Mouse (Mus musculus): ENCODE data around the gene Csnk1g1.
A peak's percentile ranks its signal among the peaks of the same experiment; 100 is the strongest.

Gene Csnk1g1

DNA sequence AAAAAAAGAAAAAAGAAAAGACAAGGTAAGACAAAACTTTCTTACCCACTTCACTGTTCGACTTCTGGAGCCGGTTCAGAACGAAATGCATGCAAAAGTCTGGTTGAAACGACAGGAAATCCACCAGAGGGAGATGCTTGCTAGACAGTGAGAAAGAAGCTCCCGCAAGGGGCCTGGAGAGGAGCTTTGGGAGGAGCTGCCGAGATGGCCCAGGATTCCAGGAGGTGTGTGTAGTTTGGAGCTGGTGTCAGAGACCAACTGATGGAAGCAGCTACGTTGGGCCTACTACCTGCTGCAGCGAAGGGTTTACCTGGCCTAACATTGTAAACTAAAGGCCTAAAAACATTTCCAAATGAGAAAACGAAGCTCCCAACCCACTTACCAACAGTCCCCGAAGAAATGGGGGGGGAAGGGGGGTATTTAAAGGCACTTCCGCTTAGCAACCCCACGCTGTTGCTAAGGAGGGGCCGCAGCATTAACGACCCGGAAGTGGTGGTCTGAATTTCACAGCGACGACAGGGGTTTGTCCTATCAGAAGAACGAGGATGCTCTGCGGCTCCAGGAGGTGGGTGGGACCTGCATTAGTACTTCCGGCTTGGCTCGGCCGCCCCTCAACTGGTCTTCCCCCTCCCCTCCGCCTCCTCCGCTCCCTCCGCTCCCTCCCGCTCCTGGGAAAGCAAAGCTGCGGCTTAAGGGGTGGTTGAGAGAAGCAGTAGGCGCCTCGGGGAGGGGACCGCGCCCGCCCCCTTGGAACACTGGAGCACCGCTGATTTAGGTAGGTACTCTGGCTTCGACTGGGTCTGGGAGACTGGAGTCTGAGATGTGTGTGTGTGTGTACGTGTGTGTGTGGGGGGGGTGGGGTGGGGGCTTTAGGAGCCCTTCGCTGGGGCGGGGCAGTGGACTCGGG, at the start of gene Csnk1g1, which contains the start of gene Trip4:
Gene Csnk1g1 (plus strand): TSS at position 531 of the 907 bp plus-strand sequence.
Gene Trip4 (minus strand): TSS at position 401 of the 907 bp plus-strand sequence.
- peak; percentile 94 for DNase-seq

GRCm38 (mm10) chr9:65859656-65860055, 49.1 kb upstream of the Csnk1g1 start:
- DNase-seq, result no peak

DNA sequence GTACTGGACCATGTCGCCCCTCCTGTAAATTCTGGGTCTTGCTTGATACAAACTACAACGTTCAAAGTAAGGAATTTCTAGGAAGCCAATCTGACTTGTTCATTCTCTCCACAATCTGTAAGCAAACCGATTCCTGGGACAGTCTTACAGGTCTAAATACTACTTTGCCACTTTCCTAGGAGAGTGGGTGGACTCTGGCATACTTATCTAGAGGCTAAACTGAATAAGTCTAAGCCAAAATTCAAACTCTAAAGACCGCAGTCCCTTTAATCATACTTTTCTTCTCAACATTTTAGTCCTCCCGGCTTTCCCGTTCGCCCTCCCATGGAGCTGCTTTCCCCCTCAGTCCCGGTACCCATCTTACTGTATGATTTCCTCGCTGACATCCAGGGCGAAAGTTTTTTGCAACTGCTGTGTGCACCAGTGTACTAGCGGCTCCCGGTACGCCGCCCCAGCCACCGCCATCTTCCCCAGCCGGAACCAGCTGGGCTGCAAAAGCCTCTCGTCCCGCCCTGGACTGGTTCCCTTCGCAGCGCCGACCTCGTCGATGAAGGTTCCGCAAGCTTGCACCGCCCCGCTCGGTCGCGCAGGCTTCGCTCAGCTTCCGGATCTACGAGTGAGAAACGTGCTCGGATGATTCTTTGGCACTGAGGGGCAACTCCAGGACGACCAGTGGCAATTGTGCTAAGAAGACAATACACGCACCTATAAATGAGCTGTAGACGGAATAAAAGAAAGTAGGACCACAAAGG, 24.0 kb upstream of the Csnk1g1 start:
- peak; percentile 92 for DNase-seq

GRCm38 (mm10) chr9:65890143-65890628, 18.5 kb upstream of the Csnk1g1 start, which contains the start of gene Pclaf:
TSS of gene Pclaf (plus strand) at chr9:65890237.
- DNase-seq, result peak; percentile 66

DNA sequence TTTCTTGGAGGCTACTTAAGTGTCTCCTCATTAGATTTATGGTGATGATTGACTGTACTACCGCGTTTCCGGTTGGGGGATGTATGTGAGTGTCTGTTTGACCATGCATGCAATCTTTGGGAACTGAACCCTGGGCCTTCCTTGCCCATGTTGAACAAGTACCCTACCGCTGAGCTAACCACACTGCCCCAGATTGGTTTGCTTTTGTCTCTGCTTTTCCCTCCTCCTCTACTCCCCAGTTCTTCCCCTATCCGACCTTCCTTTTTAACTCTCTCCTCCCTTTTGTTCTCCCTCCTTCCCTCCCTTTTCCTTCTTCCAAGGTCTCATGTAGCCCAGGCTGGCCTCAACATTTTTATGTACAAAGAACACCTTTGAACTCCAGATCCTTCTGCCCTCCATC, 17.6 kb upstream of the Csnk1g1 start:
- no peak for DNase-seq

DNA sequence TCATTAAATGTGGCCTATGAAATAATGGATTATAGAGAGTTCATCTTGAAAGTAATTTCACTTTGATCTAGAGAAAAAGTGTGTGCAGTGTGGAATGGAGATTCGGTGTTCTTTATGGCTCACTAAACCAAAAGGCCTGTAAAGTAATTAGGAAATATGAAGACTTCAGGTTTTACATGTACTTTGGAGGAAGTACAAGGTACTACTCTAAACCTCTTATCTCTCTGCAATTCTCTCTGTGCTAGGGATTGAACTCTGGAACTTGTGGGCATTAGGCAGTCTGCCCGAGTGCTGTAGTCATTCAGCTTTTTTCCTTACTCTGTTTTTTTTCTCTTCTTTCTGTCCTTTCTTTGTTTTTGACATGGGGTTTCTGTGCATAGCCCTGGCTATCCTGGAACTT, 11.7 kb upstream of the Csnk1g1 start:
- no peak for DNase-seq

DNA sequence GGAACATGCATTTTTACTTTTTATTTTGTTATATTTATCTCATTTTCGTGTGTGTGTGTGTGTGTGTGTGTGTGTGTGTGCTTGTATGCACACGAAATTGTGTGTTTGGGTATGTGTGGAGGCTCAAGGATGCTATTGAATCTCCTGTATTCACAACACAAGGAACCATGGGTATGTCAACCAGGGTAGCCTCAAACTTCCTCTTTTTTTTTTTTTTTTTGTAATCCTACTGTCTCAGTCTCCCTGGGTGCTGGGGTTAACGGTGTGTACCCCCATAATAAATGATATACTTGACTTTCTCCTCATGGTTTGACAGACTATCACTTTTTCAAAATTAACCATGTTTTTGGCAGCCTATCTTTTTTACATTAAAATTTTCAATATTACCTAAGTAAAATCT, 5.8 kb upstream of the Csnk1g1 start:
- DNase-seq, result no peak

- no peak for DNase-seq
These were observed 5.3 kb upstream of the Csnk1g1 start for GRCm38 (mm10) chr9:65903419-65903818.

DNA sequence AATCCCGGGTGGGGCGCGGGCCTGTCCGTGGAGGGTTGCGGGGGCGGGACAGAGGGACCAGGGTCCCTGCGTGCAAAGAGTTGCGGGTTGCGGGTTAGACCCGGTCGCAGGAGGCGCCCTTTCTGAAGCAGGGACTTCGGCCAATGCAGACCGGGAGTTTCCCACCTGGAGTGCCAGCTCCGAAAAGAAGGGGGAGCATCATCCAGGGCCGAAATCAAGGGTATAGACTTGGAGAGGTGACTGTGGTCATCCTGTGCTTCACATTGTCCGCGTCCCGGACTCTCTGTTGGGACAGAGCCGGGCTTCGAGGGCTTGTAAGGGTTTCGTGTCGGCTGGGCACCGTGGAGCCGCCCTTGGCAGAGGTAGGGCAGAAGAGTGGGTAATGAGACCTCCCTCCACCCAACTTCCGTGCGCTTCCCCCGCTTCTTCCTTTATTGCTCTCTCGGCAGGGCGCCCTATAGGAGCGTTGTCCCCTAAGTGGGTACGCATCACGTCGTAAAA, 627 bp downstream of the Csnk1g1 start:
- peak; percentile 52 for DNase-seq

GRCm38 (mm10) chr9:65909837-65910236, 1.1 kb downstream of the Csnk1g1 start:
- no peak for DNase-seq

GRCm38 (mm10) chr9:65913976-65914375, 5.3 kb downstream of the Csnk1g1 start:
- no peak for DNase-seq

- no peak for DNase-seq
These were observed 8.3 kb downstream of the Csnk1g1 start for GRCm38 (mm10) chr9:65917015-65917414.

DNA sequence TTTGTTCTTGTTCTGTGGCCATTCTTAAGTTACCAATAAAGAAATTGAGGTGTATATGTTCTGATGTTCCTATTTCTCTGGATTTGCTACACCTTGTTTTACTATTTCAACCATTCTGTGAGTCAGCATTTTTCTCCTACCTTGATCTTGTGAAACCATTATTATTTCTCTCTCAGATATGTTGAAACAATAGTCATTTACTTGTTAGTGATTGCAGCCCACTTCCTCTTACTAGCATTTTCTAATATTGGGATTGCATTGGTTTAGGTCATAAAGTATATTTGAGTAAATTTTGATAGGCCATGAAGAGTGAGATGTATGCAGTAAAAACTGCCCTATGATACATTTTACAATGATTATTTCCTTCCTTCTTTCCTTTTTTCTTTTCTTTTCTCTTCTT, 19.7 kb downstream of the Csnk1g1 start:
- DNase-seq, result no peak

GRCm38 (mm10) chr9:65929826-65930225, 21.1 kb downstream of the Csnk1g1 start:
- DNase-seq, result no peak

DNA sequence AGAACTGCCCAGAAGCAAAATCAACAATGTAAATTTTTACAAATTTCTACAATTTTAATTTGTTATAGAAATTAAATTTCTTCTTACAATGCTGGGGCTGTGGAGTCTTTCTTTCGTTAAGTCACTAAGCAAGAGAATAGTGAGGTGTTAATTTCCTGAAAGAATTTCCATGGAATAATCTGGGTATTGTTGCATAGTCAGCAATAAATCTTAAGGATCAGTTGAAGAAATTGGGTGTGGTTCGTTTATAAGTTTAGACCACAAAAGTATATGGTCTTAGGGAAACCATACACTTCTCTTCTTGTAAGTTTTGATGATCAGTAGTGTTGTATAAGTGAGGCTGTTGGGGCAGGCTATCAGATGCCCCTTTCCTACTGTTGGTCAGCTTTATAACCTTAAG, 28.8 kb downstream of the Csnk1g1 start:
- no peak for DNase-seq

GRCm38 (mm10) chr9:65951082-65951587, 42.4 kb downstream of the Csnk1g1 start:
- no peak for DNase-seq

DNA sequence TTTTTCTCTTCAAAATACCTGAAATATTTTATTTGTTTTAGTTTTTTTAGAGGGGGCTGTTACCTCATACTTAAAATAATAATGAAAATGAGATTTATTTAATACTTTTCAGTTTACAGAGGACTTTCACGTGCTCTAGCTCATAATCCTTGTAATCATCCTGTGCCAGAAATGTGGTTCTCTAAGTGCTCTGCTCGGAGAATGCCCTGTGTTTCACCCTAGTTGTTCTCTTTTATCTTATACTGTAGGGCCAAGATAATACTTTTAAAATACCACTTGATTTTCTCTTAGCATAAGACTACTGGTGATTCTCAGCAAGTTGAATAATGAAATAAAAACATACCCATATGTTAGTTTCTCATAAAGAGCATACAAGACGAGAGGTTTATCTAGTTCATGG, 61.3 kb downstream of the Csnk1g1 start:
- no peak for DNase-seq

- no peak for DNase-seq
These were observed 64.5 kb downstream of the Csnk1g1 start for GRCm38 (mm10) chr9:65973206-65973605.

GRCm38 (mm10) chr9:65975886-65976285, 67.2 kb downstream of the Csnk1g1 start:
- peak; percentile 29 for DNase-seq

DNA sequence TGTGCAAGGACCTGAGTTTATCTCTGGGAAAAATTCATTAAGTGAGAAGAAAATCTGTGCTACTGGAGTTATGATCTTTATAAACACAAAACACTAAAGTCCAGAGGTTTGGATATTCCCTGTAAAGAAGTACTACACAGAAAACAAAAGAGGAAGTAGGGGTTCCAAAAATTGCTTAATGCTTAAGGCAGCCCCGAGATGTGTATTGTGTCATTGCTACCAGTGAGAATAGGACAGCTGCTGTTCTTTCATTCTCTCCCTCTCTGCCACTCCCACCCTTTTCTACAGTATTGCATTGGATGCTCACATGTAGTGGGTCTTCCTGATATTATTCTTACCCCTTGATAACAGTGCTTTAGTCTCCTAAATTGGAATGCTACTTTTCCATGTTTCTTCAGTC, 74.1 kb downstream of the Csnk1g1 start:
- no peak for DNase-seq

GRCm38 (mm10) chr9:65987021-65987420, 78.3 kb downstream of the Csnk1g1 start:
- DNase-seq, result no peak

GRCm38 (mm10) chr9:65995603-65996376, 87.1 kb downstream of the Csnk1g1 start:
- DNase-seq, result no peak
